Mouse (Mus musculus) CH12.LX (cell line): ENCODE results near the gene Scarb2. TPM values are rescaled to one million over a fixed set of nuclear protein-coding genes. Genes with fewer than 3 reads are reported as not detected.
A peak's percentile ranks its signal among the peaks of the same experiment; 100 is the strongest.

Source experiments
- DNase-seq: peaks from one replicate; pipeline ENCODE4 v3.0.0-alpha.2; 2013; ENCODE audit errors: extremely low read depth
- H3K27ac ChIP-seq: 2 replicates; pipeline ENCODE4 v1.5.1; 2012; ENCODE audit warnings: low read depth, mild to moderate bottlenecking, control low read depth, moderate library complexity; ENCODE audit not compliant: insufficient read depth
- H3K27me3 ChIP-seq: replicated peaks from 2 replicates; pipeline ENCODE3; 2012; ENCODE audit warnings: inconsistent platforms
- H3K36me3 ChIP-seq, 2 experiments: replicated peaks in 1 of 2; 2 replicates each; pipeline versions ENCODE3 to v1.6.1; 2012; ENCODE audit warnings: inconsistent platforms in 1 of 2, low read length in 1 of 2, mild to moderate bottlenecking in 1 of 2, mixed read lengths in 1 of 2, moderate library complexity in 1 of 2; ENCODE audit not compliant: control insufficient read depth in 1 of 2, insufficient read depth in 1 of 2
- H3K4me1 ChIP-seq, 2 experiments: 2 replicates each; pipeline ENCODE4 v1.6.1; 2012; ENCODE audit warnings: inconsistent platforms in 1 of 2, moderate library complexity in 1 of 2; ENCODE audit not compliant: insufficient read depth in 2 of 2, control insufficient read depth in 1 of 2
- H3K4me2 ChIP-seq: 2 replicates; pipeline ENCODE4 v1.6.1; 2012; ENCODE audit warnings: low read depth, mild to moderate bottlenecking, control low read depth; ENCODE audit not compliant: poor library complexity, insufficient read depth, severe bottlenecking
- H3K4me3 ChIP-seq, 3 experiments: fragments of 150-350 bp in 1 of 3; sonication (generic) in 1 of 3; replicated peaks in 1 of 3; 2 replicates each; pipeline versions ENCODE3 to v1.5.1; 2011 to 2012; ENCODE audit warnings: low read depth in 2 of 3, low read length in 2 of 3, mild to moderate bottlenecking in 2 of 3, moderate library complexity in 2 of 3, control low read depth in 1 of 3, improper control_type of control experiment in 1 of 3, inconsistent platforms in 1 of 3, mixed read lengths in 1 of 3; ENCODE audit not compliant: poor library complexity in 1 of 3
- H3K79me2 ChIP-seq: replicated peaks from 2 replicates; pipeline ENCODE4 v1.6.1; 2012; ENCODE audit warnings: mild to moderate bottlenecking, moderate library complexity; ENCODE audit not compliant: control insufficient read depth, poor library complexity, insufficient read depth, severe bottlenecking; ENCODE audit errors: extremely low read depth
- H3K9ac ChIP-seq: 2 replicates; pipeline ENCODE4 v1.6.1; 2012; ENCODE audit warnings: low read depth, mild to moderate bottlenecking, control low read depth, moderate library complexity; ENCODE audit not compliant: insufficient read depth
- H3K9me3 ChIP-seq: replicated peaks from 2 replicates; pipeline ENCODE3; 2012; ENCODE audit warnings: low read length, inconsistent platforms, mixed read lengths
- BHLHE40 ChIP-seq: IDR thresholded peaks from 2 replicates; pipeline ENCODE4 v1.6.1; 2011; ENCODE audit warnings: mild to moderate bottlenecking, low read depth, low read length, improper control_type of control experiment
- CHD1 ChIP-seq: IDR thresholded peaks from 2 replicates; pipeline ENCODE4 v1.6.1; 2012; ENCODE audit warnings: low read depth, low read length, improper control_type of control experiment, inconsistent platforms
- E2F4 ChIP-seq: IDR thresholded peaks from 2 replicates; pipeline ENCODE4 v1.6.1; 2011; ENCODE audit warnings: low read depth, low read length, improper control_type of control experiment; ENCODE audit not compliant: insufficient replicate concordance
- ELF1 ChIP-seq: IDR thresholded peaks from 2 replicates; pipeline ENCODE4 v1.6.1; 2014; ENCODE audit warnings: low read depth, mild to moderate bottlenecking, inconsistent platforms, low read length, improper control_type of control experiment
- EP300 ChIP-seq: IDR thresholded peaks from 2 replicates; pipeline ENCODE4 v1.6.1; 2011; ENCODE audit warnings: low read length, improper control_type of control experiment
- ETS1 ChIP-seq: conservative IDR thresholded peaks from 2 replicates; pipeline ENCODE4 v1.6.1; 2012; ENCODE audit warnings: low read depth, mild to moderate bottlenecking, inconsistent platforms, low read length, improper control_type of control experiment, moderate library complexity
- IRF4 ChIP-seq: IDR thresholded peaks from 2 replicates; pipeline ENCODE4 v1.6.1; 2014; ENCODE audit warnings: low read depth, mild to moderate bottlenecking, inconsistent platforms, low read length, improper control_type of control experiment
- JUN ChIP-seq: IDR thresholded peaks from 2 replicates; pipeline ENCODE4 v1.6.1; 2011; ENCODE audit warnings: low read depth, mild to moderate bottlenecking, low read length, improper control_type of control experiment, moderate library complexity; ENCODE audit not compliant: insufficient read depth
- JUND ChIP-seq: conservative IDR thresholded peaks from 2 replicates; pipeline ENCODE4 v1.6.1; 2011; ENCODE audit warnings: low read depth, low read length, improper control_type of control experiment
- MAFK ChIP-seq: IDR thresholded peaks from 2 replicates; pipeline ENCODE4 v1.6.1; 2011; ENCODE audit warnings: low read length, improper control_type of control experiment; ENCODE audit not compliant: insufficient replicate concordance
- MEF2A ChIP-seq: IDR thresholded peaks from 2 replicates; pipeline ENCODE4 v1.6.1; 2014; ENCODE audit warnings: low read depth, mild to moderate bottlenecking, inconsistent platforms, low read length, improper control_type of control experiment, borderline replicate concordance
- MXI1 ChIP-seq: IDR thresholded peaks from 2 replicates; pipeline ENCODE4 v1.6.1; 2011; ENCODE audit warnings: mild to moderate bottlenecking, low read depth, low read length, improper control_type of control experiment
- NRF1 ChIP-seq: IDR thresholded peaks from 2 replicates; pipeline ENCODE4 v1.6.1; 2014; ENCODE audit warnings: low read depth, mild to moderate bottlenecking, inconsistent platforms, low read length, improper control_type of control experiment, moderate library complexity
- POLR2A ChIP-seq: IDR thresholded peaks from 2 replicates; pipeline ENCODE4 v1.6.1; 2011; ENCODE audit warnings: low read depth, mild to moderate bottlenecking, improper control_type of control experiment, low read length
- RAD21 ChIP-seq: IDR thresholded peaks from 2 replicates; pipeline ENCODE4 v1.6.1; 2011; ENCODE audit warnings: low read depth, mild to moderate bottlenecking, low read length, improper control_type of control experiment, moderate library complexity
- RCOR1 ChIP-seq: conservative IDR thresholded peaks from 2 replicates; pipeline ENCODE4 v1.6.1; 2012; ENCODE audit warnings: low read depth, mild to moderate bottlenecking, inconsistent platforms, low read length, improper control_type of control experiment
- SIN3A ChIP-seq: IDR thresholded peaks from 2 replicates; pipeline ENCODE4 v1.6.1; 2012; ENCODE audit warnings: low read length, improper control_type of control experiment, inconsistent platforms
- TCF12 ChIP-seq: IDR thresholded peaks from 2 replicates; pipeline ENCODE4 v1.6.1; 2014; ENCODE audit warnings: low read depth, mild to moderate bottlenecking, inconsistent platforms, low read length, improper control_type of control experiment
- UBTF ChIP-seq: IDR thresholded peaks from 2 replicates; pipeline ENCODE4 v1.6.1; 2012; ENCODE audit warnings: low read depth, mild to moderate bottlenecking, inconsistent platforms, low read length, improper control_type of control experiment, moderate library complexity
- USF2 ChIP-seq: conservative IDR thresholded peaks from 2 replicates; pipeline ENCODE4 v1.6.1; 2011; ENCODE audit warnings: low read depth, low read length, improper control_type of control experiment
- ZKSCAN1 ChIP-seq: IDR thresholded peaks from 2 replicates; pipeline ENCODE4 v1.6.1; 2012; ENCODE audit warnings: low read depth, inconsistent platforms, low read length, improper control_type of control experiment, borderline replicate concordance
- ZMIZ1 ChIP-seq: IDR thresholded peaks from 2 replicates; pipeline ENCODE4 v1.6.1; 2012; ENCODE audit warnings: low read depth, mild to moderate bottlenecking, inconsistent platforms, low read length, improper control_type of control experiment
- ZNF384 ChIP-seq: IDR thresholded peaks from 2 replicates; pipeline ENCODE4 v1.6.1; 2012; ENCODE audit warnings: low read depth, low read length, improper control_type of control experiment, inconsistent platforms
- dilution Hi-C: fragments of 300-500 bp; cut with MboI; formaldehyde crosslinking; loops from 2 replicates; pipeline ENCODE4 v1.14.3; 2020; ENCODE audit warnings: low sequenced_read_pairs; ENCODE audit not compliant: extremely low pct_unique_long_range_greater_than_20kb, extremely low pct_ligation_motif_present
- in situ Hi-C: fragments of 300-500 bp; cut with MboI; formaldehyde crosslinking; loops from 3 replicates; pipeline ENCODE4 v1.14.3; 2019; ENCODE audit warnings: low sequenced_read_pairs, low pct_ligation_motif_present, low pct_unique_long_range_greater_than_20kb, mixed read lengths
- polyA plus RNA-seq: library from polyadenylated mRNA; unstranded; fragments of >175 nt; gene quantifications from 2 replicates; pipeline ENCODE4 v1.2.1, GENCODE M21; 2012; ENCODE audit warnings: low read depth; ENCODE audit not compliant: insufficient read length
- total RNA-seq, 2 experiments: library from RNA; depleted of rRNA; stranded (reverse); fragments of 300-350 nt in 1 of 2; fragments of >200 nt in 1 of 2; gene quantifications; 2 replicates each; pipeline ENCODE4 v1.2.3; 2012 to 2014

Scarb2 gene
- total and polyA plus RNA-seq, 3 experiments: 7.2 to 9.5 (median 9.2) TPM

- TF ChIP-seq ELF1 (peak; percentile 65), UBTF (peak; percentile 90; the same call in 1 of the 2 replicates), TCF12 (peak; percentile 59), NRF1 (peak; percentile 76), RAD21 (peak; percentile 44)
Measured at GRCm38 (mm10) chr5:92505402-92505865, 1.2 kb downstream of the Scarb2 start (continued).

- H3K27me3 ChIP-seq: no peaks in the 10 kb centered on the region
- DNase-seq: peak; percentile 37
- no peak for TF ChIP-seq USF2
- TF ChIP-seq ZKSCAN1: no peak
- H3K4me2 ChIP-seq: peak overlapping the region; percentile 79
- dilution Hi-C loops: no loop called here
- peaks cover 14 to 49% of the 10 kb centered on the region in 2 experiments for H3K4me1 ChIP-seq
- peak overlapping the region; percentile 66 for H3K27ac ChIP-seq
- no peaks in the 10 kb centered on the region for H3K79me2 ChIP-seq
- peaks cover 0 to 5% of the 10 kb centered on the region in 2 experiments for H3K36me3 ChIP-seq
- H3K9me3 ChIP-seq: peaks cover 3% of the 10 kb centered on the region
- peak overlapping the region; percentile 81 for H3K9ac ChIP-seq
- in situ Hi-C loops: loop anchor here (5.0 to 10.0 kb wide), 2 partner anchors 43 to 60 kb away; no protein-coding TSS in a partner anchor
- peak overlapping the region; percentile 79 to 93 (median 92) for H3K4me3 ChIP-seq
Measured at GRCm38 (mm10) chr5:92504676-92505400, 1.8 kb downstream of the Scarb2 start.

GRCm38 (mm10) chr5:92503856-92504618 lies 2.6 kb downstream of the Scarb2 start:
- Histone ChIP-seq H3K9ac (no peak overlapping the region), H3K27ac (peak overlapping the region; percentile 17; the same call in 1 of the 2 replicates)

More at GRCm38 (mm10) chr5:92503856-92504618, 2.6 kb downstream of the Scarb2 start:
- dilution Hi-C loops (no loop called here), in situ Hi-C loops (loop anchor here (10.0 kb wide), 1 partner anchor 59 kb away; no protein-coding TSS in a partner anchor)
- Histone ChIP-seq H3K4me1 (peaks cover 14 to 53% of the 10 kb centered on the region in 2 experiments), H3K36me3 (peaks cover 0 to 5% of the 10 kb centered on the region in 2 experiments), H3K4me2 (peak overlapping the region; percentile 79), H3K27me3 (no peaks in the 10 kb centered on the region), H3K79me2 (no peaks in the 10 kb centered on the region), H3K4me3 (peak overlapping the region; percentile 79 to 93 (median 92)), H3K9me3 (no peaks in the 10 kb centered on the region)
- DNase-seq: peak; percentile 70
- TF ChIP-seq CHD1 (no peak), MXI1 (no peak), EP300 (peak; percentile 85), MEF2A (peak; percentile 82), RCOR1 (0 out of 2 replicates have a peak, but pooled peaks have one; percentile 34), JUN (peak; percentile 79), POLR2A (no peak), BHLHE40 (peak; percentile 80), ETS1 (peak; percentile 95), ZMIZ1 (no peak), SIN3A (no peak), IRF4 (peak; percentile 89), USF2 (no peak), E2F4 (no peak), TCF12 (0 out of 2 replicates have a peak, but pooled peaks have one; percentile 32), MAFK (no peak), JUND (peak; percentile 70), ZNF384 (peak; percentile 78)
